Mouse (Mus musculus) testis, adult 2 months (tissue): ENCODE results near the gene Cux2. TPM values are rescaled to one million over a fixed set of nuclear protein-coding genes. Genes with fewer than 3 reads are reported as not detected.

Experiments
- H3K27ac ChIP-seq: fragments of 200-500 bp; 2 replicates; pipeline ENCODE4 v1.5.1; 2012; ENCODE audit warnings: low read depth, low read length; ENCODE audit not compliant: control insufficient read depth, insufficient read depth
- H3K27me3 ChIP-seq: fragments of 200-500 bp; 2 replicates; pipeline ENCODE4 v1.6.1; 2012; ENCODE audit warnings: mild to moderate bottlenecking, low read length, moderate library complexity; ENCODE audit not compliant: control insufficient read depth, insufficient read depth
- H3K36me3 ChIP-seq: fragments of 200-500 bp; 2 replicates; pipeline ENCODE4 v1.6.1; 2012; ENCODE audit warnings: mild to moderate bottlenecking, low read length; ENCODE audit not compliant: control insufficient read depth, insufficient read depth
- H3K4me1 ChIP-seq: fragments of 200-500 bp; 2 replicates; pipeline ENCODE4 v1.6.1; 2012; ENCODE audit warnings: low read length; ENCODE audit not compliant: control insufficient read depth, insufficient read depth
- H3K4me3 ChIP-seq: fragments of 200-500 bp; 2 replicates; pipeline ENCODE4 v1.5.1; 2012; ENCODE audit warnings: low read depth, mild to moderate bottlenecking, low read length, moderate library complexity, mixed read lengths; ENCODE audit not compliant: control insufficient read depth
- CTCF ChIP-seq: fragments of 200-500 bp; IDR thresholded peaks from 2 replicates; pipeline ENCODE4 v1.5.1; 2012; ENCODE audit warnings: low read depth, mild to moderate bottlenecking, inconsistent platforms, low read length, moderate library complexity; ENCODE audit not compliant: control insufficient read depth, insufficient read depth, insufficient replicate concordance
- POLR2A ChIP-seq: fragments of 200-500 bp; IDR thresholded peaks from 2 replicates; pipeline ENCODE4 v1.6.1; 2012; ENCODE audit warnings: low read depth, mild to moderate bottlenecking, inconsistent platforms, low read length, moderate library complexity; ENCODE audit not compliant: control insufficient read depth
- polyA plus RNA-seq: library from polyadenylated mRNA; depleted of rRNA; stranded (reverse); fragments of >200 nt; gene quantifications from 2 replicates; pipeline ENCODE4 v1.2.3, GENCODE M21; 2012

The Cux2 gene
- polyA plus RNA-seq, 1 experiment = 7.5 TPM

- H3K4me3 ChIP-seq = peak overlapping the region; percentile 62
- TF ChIP-seq CTCF (peak; percentile 85), POLR2A (no peak)
- H3K27ac ChIP-seq = no peak overlapping the region
- no peaks in the 10 kb centered on the region for H3K27me3 ChIP-seq
- H3K36me3 ChIP-seq = no peaks in the 10 kb centered on the region
- peaks cover 24% of the 10 kb centered on the region for H3K4me1 ChIP-seq
Observed at GRCm38 (mm10) chr5:122059060-122060017, 9.4 kb upstream of the Cux2 start.

- H3K27ac ChIP-seq = no peak overlapping the region
- peak overlapping the region; percentile 60 for H3K4me3 ChIP-seq
- TF ChIP-seq POLR2A (no peak), CTCF (peak; percentile 11; the same call in 1 of the 2 replicates)
- H3K27me3 ChIP-seq = no peaks in the 10 kb centered on the region
- peaks cover 27% of the 10 kb centered on the region for H3K4me1 ChIP-seq
- no peaks in the 10 kb centered on the region for H3K36me3 ChIP-seq
Observed at GRCm38 (mm10) chr5:122057622-122058021, 7.7 kb upstream of the Cux2 start.

- Histone ChIP-seq H3K36me3 (no peaks in the 10 kb centered on the region), H3K27ac (peak overlapping the region; percentile 61), H3K27me3 (no peaks in the 10 kb centered on the region), H3K4me3 (peak overlapping the region; percentile 60), H3K4me1 (peaks cover 20% of the 10 kb centered on the region)
- TF ChIP-seq POLR2A = no peak
- no peak for TF ChIP-seq CTCF
Observed at GRCm38 (mm10) chr5:122056557-122056956, 6.7 kb upstream of the Cux2 start.

- Histone ChIP-seq H3K4me3 (peak overlapping the region; percentile 81), H3K27ac (no peak overlapping the region), H3K27me3 (no peaks in the 10 kb centered on the region), H3K4me1 (peaks cover 20% of the 10 kb centered on the region), H3K36me3 (no peaks in the 10 kb centered on the region)
- TF ChIP-seq POLR2A (no peak), CTCF (no peak)
Observed at GRCm38 (mm10) chr5:122054130-122054843, 4.4 kb upstream of the Cux2 start.

GRCm38 (mm10) chr5:122053587-122053986 lies 3.7 kb upstream of the Cux2 start:
- no peak for TF ChIP-seq POLR2A
- TF ChIP-seq CTCF = no peak
- Histone ChIP-seq H3K4me3 (peak overlapping the region; percentile 81), H3K27ac (no peak overlapping the region), H3K27me3 (no peaks in the 10 kb centered on the region), H3K36me3 (no peaks in the 10 kb centered on the region), H3K4me1 (peaks cover 19% of the 10 kb centered on the region)

- H3K27me3 ChIP-seq = no peaks in the 10 kb centered on the region
- no peak overlapping the region for H3K27ac ChIP-seq
- peak overlapping the region; percentile 80; the same call in 1 of the 2 replicates for H3K4me3 ChIP-seq
- TF ChIP-seq CTCF (no peak), POLR2A (no peak)
- H3K36me3 ChIP-seq = no peaks in the 10 kb centered on the region
- H3K4me1 ChIP-seq = peaks cover 18% of the 10 kb centered on the region
Observed at GRCm38 (mm10) chr5:122050832-122051105, 867 bp upstream of the Cux2 start.

GRCm38 (mm10) chr5:122049664-122050016 lies 262 bp downstream of the Cux2 start:
- Histone ChIP-seq H3K27ac (no peak overlapping the region), H3K4me1 (peaks cover 18% of the 10 kb centered on the region), H3K27me3 (no peaks in the 10 kb centered on the region), H3K36me3 (no peaks in the 10 kb centered on the region), H3K4me3 (peak overlapping the region; percentile 80)
- TF ChIP-seq POLR2A = no peak
- TF ChIP-seq CTCF = no peak
